Mouse (Mus musculus) ES-Bruce4 (cell line): ENCODE measurements at regions not wholly inside any gene's neighbourhood (a gene's known extent, or its start where the extent isn't known, plus 50 kb on each side); places are given as distances from the start of the nearest gene placed in this dataset.

ENCODE experiments used
- CTCF ChIP-seq: IDR thresholded peaks from one replicate; pipeline ENCODE4 v1.8.1; 2011; ENCODE audit warnings: low read depth, low read length
- POLR2A ChIP-seq: IDR thresholded peaks from one replicate; pipeline ENCODE4 v1.8.1; 2011; ENCODE audit warnings: low read length; ENCODE audit not compliant: insufficient read depth

GRCm38 (mm10) chr6:50770481-50770880 lies 116.2 kb upstream of the Npvf start:
- TF ChIP-seq POLR2A (no peak), CTCF (no peak)
